Mouse (Mus musculus): ENCODE measurements around the gene Dynlt1a.
"Not testable (repeated sequence)": the region's sequence is repeated elsewhere in the genome, so short reads cannot be mapped to it uniquely, and the experiment has no call there.

DNA sequence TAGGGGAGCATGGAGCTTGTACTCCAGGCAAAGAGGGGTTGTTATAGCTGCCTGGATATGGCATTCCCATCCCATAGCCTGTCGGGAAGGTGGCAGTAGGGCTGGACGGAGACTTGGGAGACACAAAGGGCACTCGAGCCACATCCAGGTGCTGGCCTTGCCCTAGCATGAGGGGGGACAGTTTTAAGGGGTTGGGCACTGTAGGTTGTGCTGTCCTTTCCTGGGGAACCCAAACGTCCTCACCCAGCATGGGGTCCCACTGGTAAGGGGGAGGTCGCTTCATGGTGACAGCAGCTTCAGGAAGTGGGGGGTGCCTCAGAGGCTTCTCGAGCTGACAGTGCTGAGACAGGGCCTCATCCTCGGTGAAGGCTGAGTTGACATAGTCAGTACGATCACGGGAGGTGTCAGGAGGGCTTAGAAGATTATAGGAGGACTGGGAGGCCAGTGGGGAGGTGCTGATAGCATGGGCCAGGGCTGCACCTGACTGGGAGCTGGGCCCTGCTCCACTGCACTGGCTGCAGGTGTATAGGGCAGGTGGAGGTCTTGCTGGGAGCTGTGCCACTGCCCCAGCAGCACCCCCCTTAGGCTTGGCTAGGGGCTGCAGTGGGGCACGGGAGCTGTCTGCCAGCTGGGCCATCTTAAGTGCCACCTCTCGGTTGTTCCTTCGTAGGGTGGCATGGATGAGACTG is 25.4 kb upstream of the Dynlt1a start:
- not testable (repeated sequence) for TF ChIP-seq CTCF (IDR thresholded peaks at IDR 0.05; ENCODE audit: extremely low read depth, insufficient read depth, insufficient read length, insufficient replicate concordance); POLR2A (IDR thresholded peaks at IDR 0.05; ENCODE audit: low read depth, low read length)
